Mouse (Mus musculus): ENCODE measurements around the gene Ifitm5.

DNA sequence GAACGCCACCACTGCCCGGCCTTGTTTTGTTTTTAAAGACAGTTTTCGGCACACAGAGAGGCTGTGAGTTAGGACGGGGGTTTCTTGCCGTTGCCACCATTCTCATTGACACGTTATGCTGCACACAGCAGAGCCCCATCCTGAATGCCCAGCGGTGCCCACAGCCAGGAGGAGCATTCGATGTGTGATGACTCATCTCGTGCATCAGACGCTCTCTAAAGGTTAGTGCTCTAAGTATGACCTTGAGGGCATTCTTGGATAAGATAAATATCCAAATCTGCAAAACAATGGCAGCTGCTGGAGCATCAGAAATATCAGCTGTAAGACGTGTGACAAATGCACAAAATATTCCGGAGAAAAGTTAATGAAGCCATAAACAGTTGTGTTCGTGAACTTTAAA lies 43.0 kb downstream of the Ifitm5 start:
- TF ChIP-seq CTCF (IDR thresholded peaks at IDR 0.05; ENCODE audit: low read depth) (no peak), EP300 (IDR thresholded peaks at IDR 0.05; ENCODE audit: low read depth) (no peak)
